Mouse (Mus musculus): ENCODE results near the gene Olfr592.
"Not testable (repeated sequence)": the region's sequence is repeated elsewhere in the genome, so short reads cannot be mapped to it uniquely, and the experiment has no call there.

Gene Olfr592

GRCm38 (mm10) chr7:103184503-103184902, at the start of gene Olfr592:
Olfr592 (plus strand) TSS chr7:103184803.
- ATAC-seq (ENCODE audit: low TSS enrichment): not testable (repeated sequence)

DNA sequence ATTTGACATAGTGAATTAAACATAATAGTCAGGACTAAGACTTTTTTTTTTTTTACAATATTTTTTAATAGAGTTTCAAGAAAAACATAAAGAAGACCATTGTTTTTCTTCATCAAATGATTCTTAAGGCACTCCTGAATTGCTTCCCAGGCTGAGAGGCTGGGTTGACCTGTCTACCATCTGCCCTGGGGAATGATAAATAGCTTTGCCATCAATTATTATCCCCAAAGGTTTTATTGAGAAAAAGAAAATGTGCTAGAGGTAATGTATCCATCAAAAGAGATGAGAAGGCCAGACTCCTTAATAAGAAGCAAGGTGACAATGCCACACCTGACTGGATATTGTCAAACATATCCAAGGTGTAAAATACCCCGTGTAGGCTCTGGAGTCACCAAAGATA, 44.0 kb upstream of the Olfr592 start, which contains the start of gene Olfr588-ps1:
Gene Olfr588-ps1, plus strand, starts transcription at position 301 of the 400 bp plus-strand sequence.
- ATAC-seq (ENCODE audit: low TSS enrichment): no peak

GRCm38 (mm10) chr7:103156256-103156655, 28.3 kb upstream of the Olfr592 start, which contains the start of gene Olfr589:
Olfr589 (minus strand) TSS chr7:103156356.
- no peak for ATAC-seq (ENCODE audit: low TSS enrichment)

DNA sequence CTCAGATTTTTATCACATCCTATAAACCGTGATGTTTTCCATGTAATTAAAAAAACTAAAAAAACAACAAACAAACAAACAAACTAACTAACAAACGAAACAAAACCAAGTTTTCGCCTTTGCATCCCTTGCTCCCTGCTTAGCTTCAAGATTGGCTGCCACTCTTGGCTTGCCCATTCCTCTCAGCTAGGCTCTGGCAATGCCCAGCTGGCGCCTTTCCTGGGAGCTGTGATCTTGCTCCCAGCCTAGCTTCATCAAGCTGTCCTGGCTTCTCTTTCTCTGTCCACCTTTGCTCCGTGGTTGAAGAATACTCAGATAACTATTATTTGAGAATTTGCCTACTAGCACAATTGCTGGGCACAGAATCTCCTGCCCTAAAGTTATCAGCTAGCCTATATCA, 14.9 kb upstream of the Olfr592 start:
- ATAC-seq (ENCODE audit: low TSS enrichment): no peak

GRCm38 (mm10) chr7:103178240-103178639, 6.4 kb upstream of the Olfr592 start, which contains the start of gene Olfr591:
Olfr591 (minus strand) TSS chr7:103178340.
- ATAC-seq (ENCODE audit: low TSS enrichment): no peak

GRCm38 (mm10) chr7:103211562-103211961, 27.0 kb downstream of the Olfr592 start, which contains the start of gene Olfr593:
Olfr593 (plus strand) TSS chr7:103211862.
- ATAC-seq (ENCODE audit: low TSS enrichment): no peak

GRCm38 (mm10) chr7:103212050-103212449, 27.4 kb downstream of the Olfr592 start:
- ATAC-seq (ENCODE audit: low TSS enrichment): not testable (repeated sequence)

DNA sequence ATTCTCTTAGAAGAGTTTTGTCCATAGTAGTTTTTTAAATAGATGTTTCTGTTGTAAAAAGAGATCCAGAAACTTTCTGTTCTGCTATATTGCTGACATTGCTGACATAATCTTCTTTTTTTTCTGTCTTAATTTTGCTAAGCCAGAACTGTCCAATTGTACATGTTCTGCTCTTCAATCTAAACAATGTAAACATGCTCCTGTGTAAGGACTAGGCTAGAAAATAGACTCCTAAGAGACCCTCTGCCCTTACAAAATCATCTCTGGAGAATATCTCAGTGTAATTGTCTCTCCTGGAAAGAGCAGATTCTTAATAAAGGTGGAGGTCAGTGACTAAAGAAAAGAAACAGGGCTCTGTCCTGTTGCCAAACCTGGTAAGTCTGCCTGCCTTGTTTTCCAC, 32.1 kb downstream of the Olfr592 start, which contains the start of gene Olfr594:
Gene Olfr594, plus strand, starts transcription at position 301 of the 400 bp plus-strand sequence.
- ATAC-seq (ENCODE audit: low TSS enrichment): no peak
